In genomic region chr16:92948494-92948893, GRCm38 (mm10) we compare ENCODE assay signal across 27 mouse cellular contexts.
A peak's percentile ranks its signal among the peaks of the same experiment; 100 is the strongest.
DNase-seq lines count a peak whose midpoint lies in the region; ATAC-seq and TF ChIP-seq lines count a peak whose summit lies in the region.
"Had no signal": no experiment of that assay in that cellular context is flagged by ENCODE, and none has a peak within 500 bp of the region (broad histone marks: within the 10 kb centered on the region; RNA-seq: fewer than 3 reads in every experiment).

No protein-coding gene starts in this region.

- H3K27ac ChIP-seq in layer of hippocampus, adult 2 months: no peak overlapping the region
- no peak overlapping the region for H3K27ac ChIP-seq in forebrain, embryonic 15.5 days (replicated peaks)
- H3K27ac ChIP-seq: embryonic facial prominence, embryonic 13.5 days; forebrain, embryonic 13.5 days; hindbrain, postnatal 0 days; kidney, embryonic 15.5 days; limb, embryonic 13.5 days; liver, embryonic 13.5 days; neural tube, embryonic 13.5 days had no signal

- no peak overlapping the region for H3ac ChIP-seq in myocyte (ENCODE audit: control insufficient read depth, insufficient read length)

- no peak for TF ChIP-seq POLR2A in myocyte (IDR thresholded peaks at IDR 0.05; ENCODE audit: insufficient read length, low read depth)

- intact Hi-C loops in heart, postnatal 36 days (cut with DNase I): no loop called here

- peak; percentile 91 for DNase-seq in heart, adult 11 months
- no peak for DNase-seq in heart, postnatal 36 days
- DNase-seq in NIH3T3 (ENCODE audit: low read depth): peak; percentile 87
- peak; percentile 47 for DNase-seq in adrenal gland, postnatal 14 days
- DNase-seq in layer of hippocampus, adult 2 months (ENCODE audit: low spot score in 2 of 2): no peak
- no peak for DNase-seq in right cerebral cortex, postnatal 10 days (ENCODE audit: low spot score in 2 of 2)
- DNase-seq: cerebellum, adult 2 months; cerebellum, postnatal 25 days; embryo, embryonic 11 days; heart, postnatal 10 days; kidney, postnatal 36 days; liver, embryonic 13.5 days; lung, adult 2 months; lung, postnatal 14 days; midbrain, embryonic 14.5 days; spleen, adult 18-20 months had no signal

- H3K9me3 ChIP-seq in forebrain, embryonic 15.5 days: no peaks in the 10 kb centered on the region
- H3K9me3 ChIP-seq: embryonic facial prominence, embryonic 13.5 days; forebrain, embryonic 13.5 days; kidney, embryonic 15.5 days; limb, embryonic 13.5 days; liver, embryonic 13.5 days; neural tube, embryonic 13.5 days had no signal

- H3K79me2 ChIP-seq in myocyte (ENCODE audit: control insufficient read depth, insufficient read depth): no peaks in the 10 kb centered on the region

- no peaks in the 10 kb centered on the region for H3K27me3 ChIP-seq in myocyte (ENCODE audit: control insufficient read depth, insufficient read depth, insufficient read length)
- H3K27me3 ChIP-seq in forebrain, embryonic 15.5 days: no peaks in the 10 kb centered on the region
- H3K27me3 ChIP-seq: embryonic facial prominence, embryonic 13.5 days; forebrain, embryonic 13.5 days; limb, embryonic 13.5 days; neural tube, embryonic 13.5 days had no signal

- H3K4me3 ChIP-seq in myocyte: no peak overlapping the region
- H3K4me3 ChIP-seq in layer of hippocampus, adult 2 months: no peak overlapping the region
- no peak overlapping the region for H3K4me3 ChIP-seq in forebrain, embryonic 15.5 days
- H3K4me3 ChIP-seq: embryonic facial prominence, embryonic 13.5 days; erythroblast, embryonic 14.5 days; forebrain, embryonic 13.5 days; kidney, embryonic 15.5 days; limb, embryonic 13.5 days; liver, embryonic 13.5 days; neural tube, embryonic 13.5 days had no signal

- TF ChIP-seq CTCF in layer of hippocampus, adult 2 months (conservative IDR thresholded peaks at IDR 0.05): no peak

- no peak for ATAC-seq in forebrain, embryonic 15.5 days (replicated peaks)
- ATAC-seq: forebrain, embryonic 13.5 days; hindbrain, postnatal 0 days; intestine, embryonic 16.5 days had no signal

- H3K4me1 ChIP-seq in forebrain, embryonic 15.5 days: no peaks in the 10 kb centered on the region
- H3K4me1 ChIP-seq: forebrain, embryonic 13.5 days; liver, embryonic 13.5 days; neural tube, embryonic 13.5 days had no signal

- H3K4me2 ChIP-seq in myocyte (ENCODE audit: low read depth): no peak overlapping the region
- no peak overlapping the region for H3K4me2 ChIP-seq in forebrain, embryonic 15.5 days (replicated peaks)
- H3K4me2 ChIP-seq: embryonic facial prominence, embryonic 13.5 days; forebrain, embryonic 13.5 days; heart, embryonic 11.5 days; kidney, embryonic 15.5 days; limb, embryonic 13.5 days; liver, embryonic 13.5 days; neural tube, embryonic 13.5 days had no signal

- WGBS in forebrain, embryonic 15.5 days: 92% methylated on average over 13 of the region's 13 CpGs

- no peaks in the 10 kb centered on the region for H3K36me3 ChIP-seq in myocyte (ENCODE audit: control insufficient read depth, insufficient read depth)
- no peaks in the 10 kb centered on the region for H3K36me3 ChIP-seq in forebrain, embryonic 15.5 days
- H3K36me3 ChIP-seq: embryonic facial prominence, embryonic 13.5 days; kidney, embryonic 15.5 days; limb, embryonic 13.5 days; liver, embryonic 13.5 days; neural tube, embryonic 13.5 days had no signal

- H3K9ac ChIP-seq in forebrain, embryonic 15.5 days (replicated peaks): no peak overlapping the region
- H3K9ac ChIP-seq: embryonic facial prominence, embryonic 13.5 days; forebrain, embryonic 13.5 days; kidney, embryonic 15.5 days; limb, embryonic 13.5 days; liver, embryonic 13.5 days; neural tube, embryonic 13.5 days had no signal

TF ChIP-seq in myocyte, 11 proteins besides CTCF, POLR2A, EP300 and RAD21:
- TF ChIP-seq REST (IDR thresholded peaks at IDR 0.05; ENCODE audit: insufficient read depth, insufficient read length) (no peak), MYOD1 (IDR thresholded peaks at IDR 0.05; ENCODE audit: control insufficient read depth in 1 of 3, insufficient read length in 2 of 3, low read depth in 2 of 3) (peak; percentile 40 to 97 (median 82)), USF1 (IDR thresholded peaks at IDR 0.05; ENCODE audit: low read depth) (no peak), CEBPB (IDR thresholded peaks at IDR 0.05; ENCODE audit: insufficient read depth, poor library complexity, severe bottlenecking) (no peak), POLR2AphosphoS2 (IDR thresholded peaks at IDR 0.05; ENCODE audit: insufficient read length, low read depth) (no peak), MAX (IDR thresholded peaks at IDR 0.05; ENCODE audit: low read depth) (no peak), SRF (IDR thresholded peaks at IDR 0.05; ENCODE audit: control insufficient read depth, insufficient read length, low read depth) (no peak), MYOG (IDR thresholded peaks at IDR 0.05; ENCODE audit: control insufficient read depth in 1 of 3, insufficient read depth in 1 of 3, insufficient read length in 2 of 3, low read depth in 2 of 3) (peak; percentile 68 to 94 (median 78)), TCF3 (IDR thresholded peaks at IDR 0.05; ENCODE audit: insufficient read length, low read depth) (no peak), E2F4 (IDR thresholded peaks at IDR 0.05; ENCODE audit: insufficient read depth) (no peak), TCF12 (IDR thresholded peaks at IDR 0.05; ENCODE audit: insufficient read depth, poor library complexity, severe bottlenecking) (peak; percentile 62)

Comparison
In these comparisons a context has a peak if more than half of its experiments do, and no peak if none do; other contexts are left out.
1. DNase-seq: peak in heart, adult 11 months (single experiment), NIH3T3 (single experiment) and adrenal gland, postnatal 14 days (single experiment); none in heart, postnatal 36 days (0 of 2), layer of hippocampus, adult 2 months (0 of 2) and right cerebral cortex, postnatal 10 days (0 of 2).